Comparison of ENCODE assay signal across 8 mouse cellular contexts in genomic region chr19:46135789-46136638, GRCm38 (mm10). TPM values are rescaled to one million over a fixed set of nuclear protein-coding genes. Genes with fewer than 3 reads are reported as not detected.
A peak's percentile ranks its signal among the peaks of the same experiment; 100 is the strongest.
DNase-seq lines count a peak whose midpoint lies in the region; ATAC-seq lines count a peak whose summit lies in the region.

No protein-coding gene starts in this region.

- WGBS in forebrain, embryonic 13.5 days, result under 1% methylated on average over 74 of the region's 79 CpGs

- intact Hi-C loops in left cerebral cortex, postnatal 4 days (cut with DNase I), result loop anchor here (5.0 kb wide), 2 partner anchors 116 to 171 kb away; no protein-coding TSS in a partner anchor

- no peaks in the 10 kb centered on the region for H3K36me3 ChIP-seq in forebrain, embryonic 13.5 days (ENCODE audit: poor library complexity, severe bottlenecking)

- peaks cover 32% of the 10 kb centered on the region for H3K4me1 ChIP-seq in forebrain, embryonic 13.5 days

- H3K4me2 ChIP-seq in forebrain, embryonic 13.5 days, result peak overlapping the region; percentile 94

- H3K27me3 ChIP-seq in forebrain, embryonic 13.5 days, result peaks cover 91% of the 10 kb centered on the region

- no peak overlapping the region for H3K27ac ChIP-seq in forebrain, embryonic 13.5 days

- H3K9ac ChIP-seq in forebrain, embryonic 13.5 days, result peak overlapping the region; percentile 61

- ATAC-seq in forebrain, embryonic 13.5 days, result peak; percentile 56
- peak; percentile 19 to 37; a peak in 1 of 4 replicates for ATAC-seq in hematopoietic stem cell, adult 5-6 weeks (replicated peaks in 1 of 2; ENCODE audit: insufficient read depth in 1 of 2, low FRiP score in 2 of 2, low TSS enrichment in 1 of 2, low read depth in 1 of 2, poor library complexity in 2 of 2, severe bottlenecking in 2 of 2)
- ATAC-seq in granulocyte monocyte progenitor cell, adult 5-6 weeks (replicated peaks; ENCODE audit: poor library complexity, severe bottlenecking), result no peak; the same call in 1 of the 2 replicates

- peak; percentile 60 for DNase-seq in ES-CJ7 (ENCODE audit: low read depth, low spot score)
- DNase-seq in brain, adult 2 months (ENCODE audit: low read depth, low spot score), result peak; percentile 55
- DNase-seq in left cerebral cortex, postnatal 4 days, result peak; percentile 33
- DNase-seq in mesoderm, embryonic 11.5 days (ENCODE audit: low read depth, low spot score), result peak; percentile 60
- DNase-seq in spleen, adult 18-20 months, result peak; percentile 62 to 79

- no peaks in the 10 kb centered on the region for H3K9me3 ChIP-seq in forebrain, embryonic 13.5 days (replicated peaks)

- H3K4me3 ChIP-seq in forebrain, embryonic 13.5 days, result peak overlapping the region; percentile 54

RNA-seq across cellular contexts. Expression of gene Elovl3, which starts 4.3 kb away (rescaled TPM):
- not detected in 2 replicates for polyA plus RNA-seq in forebrain, embryonic 13.5 days (2015; fragmentation: Nextera tagmentation; extraction: Ambion mirVana)
- 0.38 and 1.4 TPM in 2 replicates for total RNA-seq in hematopoietic stem cell, adult 5-6 weeks (2017)
- total RNA-seq in left cerebral cortex, postnatal 4 days (2021), result not detected
- total RNA-seq in granulocyte monocyte progenitor cell, adult 5-6 weeks (2014; fragmentation: Nextera tagmentation), result not detected in 2 replicates
- not detected in 2 replicates for total RNA-seq in granulocyte monocyte progenitor cell, adult 5-6 weeks (2017)

RNA-seq across cellular contexts. Expression of gene Pitx3, which starts 12.1 kb away (rescaled TPM):
- polyA plus RNA-seq in forebrain, embryonic 13.5 days (2015; fragmentation: Nextera tagmentation; extraction: Ambion mirVana), result 0.47 TPM in 1 of 2 replicates, not detected in the other
- not detected in 2 replicates for total RNA-seq in hematopoietic stem cell, adult 5-6 weeks (2017)
- not detected for total RNA-seq in left cerebral cortex, postnatal 4 days (2021)
- not detected in 2 replicates for total RNA-seq in granulocyte monocyte progenitor cell, adult 5-6 weeks (2014; fragmentation: Nextera tagmentation)
- total RNA-seq in granulocyte monocyte progenitor cell, adult 5-6 weeks (2017), result not detected in 2 replicates

RNA-seq across cellular contexts. Expression of gene Gbf1, which starts 16.3 kb away (rescaled TPM):
- 54.4 and 62.8 TPM in 2 replicates for polyA plus RNA-seq in forebrain, embryonic 13.5 days (2015; fragmentation: Nextera tagmentation; extraction: Ambion mirVana)
- 37.7 and 39.6 TPM in 2 replicates for total RNA-seq in hematopoietic stem cell, adult 5-6 weeks (2017)
- total RNA-seq in left cerebral cortex, postnatal 4 days (2021), result 100 to 1,000 TPM; 101 to 106 TPM
- 59.7 and 63.2 TPM in 2 replicates for total RNA-seq in granulocyte monocyte progenitor cell, adult 5-6 weeks (2014; fragmentation: Nextera tagmentation)
- total RNA-seq in granulocyte monocyte progenitor cell, adult 5-6 weeks (2017), result 46.4 and 48.1 TPM in 2 replicates
